In the genomic region with DNA sequence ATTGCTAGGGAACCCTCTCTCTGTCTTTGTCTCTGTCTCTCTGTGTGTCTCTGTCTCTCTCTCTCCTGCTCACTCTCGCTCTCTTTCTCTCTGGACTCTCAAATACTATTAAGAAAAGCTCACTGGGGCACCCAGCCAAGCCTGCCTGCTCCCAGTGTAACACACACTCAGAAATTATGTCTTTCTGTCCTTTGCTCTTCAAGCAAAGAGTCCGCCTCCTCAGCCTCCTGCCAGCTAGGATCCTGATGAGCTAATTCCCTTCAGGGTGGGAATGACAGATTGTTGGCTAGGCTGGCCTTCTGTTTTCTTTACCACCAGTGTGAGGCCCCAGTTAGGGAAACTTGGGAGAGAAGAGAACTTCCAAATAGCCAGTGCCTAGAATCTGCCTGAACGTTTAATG, we compare ENCODE assay signal across 9 mouse cellular contexts. TPM values are rescaled to one million over a fixed set of nuclear protein-coding genes. Genes with fewer than 3 reads are reported as not detected.
DNase-seq lines count a peak whose midpoint lies in the region; ATAC-seq lines count a peak whose summit lies in the region.
"Had no signal": no experiment of that assay in that cellular context is flagged by ENCODE, and none has a peak within 500 bp of the region (broad histone marks: within the 10 kb centered on the region; RNA-seq: fewer than 3 reads in every experiment).

No protein-coding gene starts in this region.

- peaks cover 50% of the 10 kb centered on the region for H3K4me1 ChIP-seq in hindbrain, embryonic 10.5 days (replicated peaks)
- H3K4me1 ChIP-seq in hindbrain, embryonic 11.5 days (replicated peaks; ENCODE audit: control insufficient read depth, insufficient read depth, low read length): peaks cover 4% of the 10 kb centered on the region; the same call in 1 of the 2 replicates

- no peak for DNase-seq in hindbrain, embryonic 10.5 days (ENCODE audit: low spot score)
- no peak for DNase-seq in hindbrain, embryonic 11.5 days (ENCODE audit: low spot score)
- DNase-seq in adrenal gland, postnatal 10 days: peak; percentile 87
- DNase-seq in gastrocnemius, postnatal 14 days: peak; percentile 82
- peak; percentile 76 for DNase-seq in kidney, postnatal 10 days
- DNase-seq in lung, postnatal 25 days (ENCODE audit: low spot score): peak; percentile 45
- peak; percentile 34 to 75 for DNase-seq in urinary bladder, postnatal 36 days (ENCODE audit: low spot score in 2 of 2)
- no peak for DNase-seq in embryo, embryonic 9.5 days (ENCODE audit: extremely low spot score)

- ATAC-seq in hindbrain, embryonic 11.5 days (ENCODE audit: low FRiP score): no peak

- no peaks in the 10 kb centered on the region for H3K36me3 ChIP-seq in hindbrain, embryonic 10.5 days
- H3K36me3 ChIP-seq in hindbrain, embryonic 11.5 days (ENCODE audit: control insufficient read depth, insufficient read depth, low read length): no peaks in the 10 kb centered on the region
- H3K36me3 ChIP-seq: midbrain, embryonic 12.5 days had no signal

- no peak overlapping the region for H3K4me3 ChIP-seq in hindbrain, embryonic 10.5 days
- H3K4me3 ChIP-seq in hindbrain, embryonic 11.5 days (ENCODE audit: low read depth, low read length): no peak overlapping the region
- H3K4me3 ChIP-seq: midbrain, embryonic 12.5 days had no signal

- no peak overlapping the region for H3K9ac ChIP-seq in hindbrain, embryonic 11.5 days (ENCODE audit: low read depth, low read length)
- H3K9ac ChIP-seq: midbrain, embryonic 12.5 days had no signal

- peak overlapping the region; percentile 3; the same call in 1 of the 2 replicates for H3K27ac ChIP-seq in hindbrain, embryonic 10.5 days
- H3K27ac ChIP-seq in hindbrain, embryonic 11.5 days (ENCODE audit: low read depth, low read length): no peak overlapping the region
- H3K27ac ChIP-seq: midbrain, embryonic 12.5 days had no signal

- H3K9me3 ChIP-seq in hindbrain, embryonic 10.5 days: no peaks in the 10 kb centered on the region
- H3K9me3 ChIP-seq in hindbrain, embryonic 11.5 days (ENCODE audit: control insufficient read depth, low read length): no peaks in the 10 kb centered on the region
- H3K9me3 ChIP-seq: midbrain, embryonic 12.5 days had no signal

- no peak overlapping the region for H3K4me2 ChIP-seq in hindbrain, embryonic 11.5 days (replicated peaks; ENCODE audit: low read depth, low read length)
- H3K4me2 ChIP-seq: midbrain, embryonic 12.5 days had no signal

- WGBS in hindbrain, embryonic 10.5 days: 54% methylated on average over 3 of the region's 3 CpGs
- 66% methylated on average over 3 of the region's 3 CpGs for WGBS in hindbrain, embryonic 11.5 days

- intact Hi-C loops in gastrocnemius, postnatal 14 days (cut with DNase I; ENCODE audit: low total_unique reads): no loop called here

- H3K27me3 ChIP-seq in hindbrain, embryonic 10.5 days (ENCODE audit: insufficient read depth, poor library complexity, severe bottlenecking): no peaks in the 10 kb centered on the region
- H3K27me3 ChIP-seq in hindbrain, embryonic 11.5 days (ENCODE audit: control insufficient read depth, insufficient read depth, low read length): no peaks in the 10 kb centered on the region
- H3K27me3 ChIP-seq: midbrain, embryonic 12.5 days had no signal

RNA-seq across cellular contexts. Expression of a gene that starts 57.1 kb away (rescaled TPM):
- polyA plus RNA-seq in hindbrain, embryonic 10.5 days (2016; fragmentation: Nextera tagmentation; extraction: Ambion mirVana): 38.0 and 40.9 TPM in 2 replicates
- 56.1 and 65.0 TPM in 2 replicates for polyA plus RNA-seq in hindbrain, embryonic 11.5 days (2014; fragmentation: Nextera tagmentation; extraction: Ambion mirVana)
- total RNA-seq in adrenal gland, postnatal 10 days (2021): 10 to 100 TPM; 39.4 to 49.0 TPM
- total RNA-seq in gastrocnemius, postnatal 14 days (2021): 10 to 100 TPM; 22.1 to 22.5 TPM

Comparison
In these comparisons a context has a peak if more than half of its experiments do, and no peak if none do; other contexts are left out.
1. DNase-seq: peak in adrenal gland, postnatal 10 days (single experiment), gastrocnemius, postnatal 14 days (single experiment), kidney, postnatal 10 days (single experiment), lung, postnatal 25 days (single experiment) and urinary bladder, postnatal 36 days (2 of 2); none in hindbrain, embryonic 10.5 days (single experiment), hindbrain, embryonic 11.5 days (single experiment) and embryo, embryonic 9.5 days (single experiment).